Mouse (Mus musculus): ENCODE data around the gene Sptbn4. TPM values are rescaled to one million over a fixed set of nuclear protein-coding genes. Genes with fewer than 3 reads are reported as not detected.
A peak's percentile ranks its signal among the peaks of the same experiment; 100 is the strongest.

Sptbn4 gene
- polyA plus RNA-seq, 1 experiment = 0.48 TPM

DNA sequence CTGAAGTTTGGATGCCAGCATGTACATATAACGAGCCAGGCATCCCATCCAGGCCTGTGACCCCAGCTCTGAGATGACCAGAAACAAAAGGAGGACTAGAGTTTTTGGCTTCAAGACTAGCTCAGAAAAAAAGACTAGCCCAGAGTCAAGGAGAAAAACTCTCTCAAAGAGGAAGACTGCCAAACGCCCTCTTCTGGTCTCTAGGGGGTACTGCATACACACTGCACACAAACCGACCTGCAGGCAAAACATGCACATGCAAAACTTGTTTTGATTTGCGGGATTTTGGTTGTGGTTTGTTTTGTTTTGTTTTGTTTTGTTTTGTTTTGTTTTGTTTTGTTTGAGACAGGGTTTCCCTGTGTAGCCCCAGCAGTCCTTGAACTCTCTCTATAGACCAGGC lies 7.5 kb downstream of the Sptbn4 start:
- Histone ChIP-seq H3K27ac (ENCODE audit: insufficient read depth, low read depth, low read length) (no peak overlapping the region), H3K4me1 (ENCODE audit: control insufficient read depth, insufficient read depth, low read length) (no peaks in the 10 kb centered on the region), H3K4me3 (ENCODE audit: insufficient read depth, low read length) (no peak overlapping the region)
- TF ChIP-seq POLR2A (IDR thresholded peaks at IDR 0.05; ENCODE audit: borderline replicate concordance, low read depth, low read length) = no peak
- peak; percentile 25; the same call in 1 of the 2 replicates for TF ChIP-seq CTCF (IDR thresholded peaks at IDR 0.05; ENCODE audit: low read depth, low read length)

DNA sequence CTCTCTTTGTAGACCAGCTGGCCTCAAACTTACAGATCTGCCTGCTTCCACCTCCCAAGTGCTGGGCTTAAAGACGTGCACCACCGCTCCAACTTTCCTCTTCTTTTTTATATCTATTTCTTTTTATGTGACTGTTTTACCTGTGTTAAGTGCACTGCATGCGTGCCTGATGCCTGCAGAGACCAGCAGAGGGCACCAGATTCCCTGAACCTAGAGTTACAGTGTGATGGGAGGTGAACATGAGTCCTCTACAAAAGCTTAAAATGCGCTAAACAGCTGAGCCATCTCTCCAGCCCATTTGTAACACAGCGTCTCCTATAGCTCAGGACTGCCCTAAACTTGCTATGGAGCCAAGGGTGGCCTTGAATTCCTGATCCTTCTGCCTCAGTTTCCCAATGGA lies 9.9 kb downstream of the Sptbn4 start:
- TF ChIP-seq CTCF (IDR thresholded peaks at IDR 0.05; ENCODE audit: low read depth, low read length) (peak; percentile 42), POLR2A (IDR thresholded peaks at IDR 0.05; ENCODE audit: borderline replicate concordance, low read depth, low read length) (no peak)
- H3K4me1 ChIP-seq (ENCODE audit: control insufficient read depth, insufficient read depth, low read length) = no peaks in the 10 kb centered on the region
- no peak overlapping the region for H3K4me3 ChIP-seq (ENCODE audit: insufficient read depth, low read length)
- H3K27ac ChIP-seq (ENCODE audit: insufficient read depth, low read depth, low read length) = no peak overlapping the region

DNA sequence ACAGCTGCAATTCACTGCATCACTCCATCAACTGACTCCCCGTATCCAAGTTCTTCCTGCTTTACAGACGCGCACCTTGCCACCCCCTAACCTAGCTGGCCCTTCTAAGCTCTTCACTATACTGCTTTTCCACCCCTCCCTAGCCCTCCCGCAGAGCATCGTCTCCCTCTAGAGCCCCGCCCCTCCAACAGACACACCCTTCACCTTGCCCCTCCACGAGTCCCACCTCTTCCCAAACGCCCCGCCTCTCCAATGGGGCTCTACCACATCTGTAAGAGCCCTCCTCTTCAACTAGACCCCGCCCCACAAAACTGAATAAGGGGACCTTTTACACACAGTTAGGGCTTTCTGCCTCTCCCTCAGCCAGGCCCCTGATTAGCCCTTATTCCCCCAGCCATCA lies 13.7 kb downstream of the Sptbn4 start:
- H3K4me3 ChIP-seq (ENCODE audit: insufficient read depth, low read length) = no peak overlapping the region
- H3K27ac ChIP-seq (ENCODE audit: insufficient read depth, low read depth, low read length) = no peak overlapping the region
- no peaks in the 10 kb centered on the region for H3K4me1 ChIP-seq (ENCODE audit: control insufficient read depth, insufficient read depth, low read length)
- TF ChIP-seq CTCF (IDR thresholded peaks at IDR 0.05; ENCODE audit: low read depth, low read length) = no peak
- TF ChIP-seq POLR2A (IDR thresholded peaks at IDR 0.05; ENCODE audit: borderline replicate concordance, low read depth, low read length) = no peak

DNA sequence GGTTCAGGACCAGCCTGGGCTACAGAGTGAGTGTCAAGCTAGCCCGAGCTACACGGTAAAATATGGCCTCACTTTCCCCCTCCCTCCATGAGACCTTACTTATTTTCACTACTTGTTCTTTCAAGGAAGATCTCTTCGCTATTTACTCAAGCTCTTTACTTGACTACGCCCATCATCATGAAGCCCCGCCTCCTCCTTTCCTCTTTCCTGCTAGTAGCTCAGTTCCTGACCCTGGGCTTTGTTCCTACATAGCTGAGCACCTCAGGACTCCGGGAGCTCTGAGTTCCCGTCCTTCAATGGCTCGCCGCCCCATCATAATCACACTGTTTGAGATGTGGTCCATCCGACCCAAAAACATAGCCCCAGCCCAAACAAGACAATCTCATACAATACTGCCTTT lies 14.1 kb downstream of the Sptbn4 start:
- H3K4me1 ChIP-seq (ENCODE audit: control insufficient read depth, insufficient read depth, low read length) = no peaks in the 10 kb centered on the region
- H3K4me3 ChIP-seq (ENCODE audit: insufficient read depth, low read length) = no peak overlapping the region
- H3K27ac ChIP-seq (ENCODE audit: insufficient read depth, low read depth, low read length) = no peak overlapping the region
- TF ChIP-seq CTCF (IDR thresholded peaks at IDR 0.05; ENCODE audit: low read depth, low read length) (no peak), POLR2A (IDR thresholded peaks at IDR 0.05; ENCODE audit: borderline replicate concordance, low read depth, low read length) (no peak)

DNA sequence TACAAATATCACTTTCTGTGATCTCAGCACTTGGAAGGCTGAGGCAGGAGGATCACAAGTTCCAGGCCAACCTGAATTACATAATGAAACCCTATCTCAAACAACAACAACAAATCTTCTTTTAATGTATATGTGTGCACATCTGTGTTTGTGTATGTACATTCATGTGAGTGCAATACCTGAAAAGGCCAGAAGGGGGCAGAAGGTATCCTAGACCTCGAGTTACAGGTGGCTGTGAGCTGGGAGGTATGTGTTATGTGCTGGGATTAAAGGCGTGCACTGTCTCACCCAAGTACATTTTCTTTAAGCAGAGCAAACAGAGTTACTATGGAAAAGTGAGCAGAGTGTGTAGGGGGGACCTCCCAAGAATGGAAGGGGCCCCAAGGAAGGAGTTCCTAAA lies 18.4 kb downstream of the Sptbn4 start:
- TF ChIP-seq CTCF (IDR thresholded peaks at IDR 0.05; ENCODE audit: low read depth, low read length) = no peak
- no peak for TF ChIP-seq POLR2A (IDR thresholded peaks at IDR 0.05; ENCODE audit: borderline replicate concordance, low read depth, low read length)
- H3K4me3 ChIP-seq (ENCODE audit: insufficient read depth, low read length) = no peak overlapping the region

DNA sequence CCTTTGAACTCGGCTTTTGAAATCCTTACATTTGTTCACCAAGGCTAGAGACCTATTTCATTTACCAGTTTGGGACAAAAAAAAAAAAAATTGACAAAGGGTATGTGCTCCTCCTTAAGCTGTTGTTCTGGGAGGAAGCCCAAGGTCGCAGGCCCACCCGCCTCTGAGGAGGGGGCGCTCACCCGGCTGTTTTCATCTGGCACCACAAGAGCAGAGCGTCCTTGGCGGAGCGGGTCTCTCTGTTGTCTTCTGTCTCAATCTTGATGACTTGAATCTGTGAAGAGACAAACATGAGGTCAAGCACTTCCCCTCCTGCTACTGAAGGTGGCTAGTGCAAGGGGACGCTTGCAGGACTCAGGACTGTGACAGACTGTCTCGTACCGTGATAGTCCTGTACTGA lies 19.5 kb downstream of the Sptbn4 start:
- no peak overlapping the region for H3K4me3 ChIP-seq (ENCODE audit: insufficient read depth, low read length)
- TF ChIP-seq CTCF (IDR thresholded peaks at IDR 0.05; ENCODE audit: low read depth, low read length) (no peak), POLR2A (IDR thresholded peaks at IDR 0.05; ENCODE audit: borderline replicate concordance, low read depth, low read length) (no peak)
- no peaks in the 10 kb centered on the region for H3K4me1 ChIP-seq (ENCODE audit: control insufficient read depth, insufficient read depth, low read length)
- no peak overlapping the region for H3K27ac ChIP-seq (ENCODE audit: insufficient read depth, low read depth, low read length)

More for the DNA sequence above, 18.4 kb downstream of the Sptbn4 start:
- Histone ChIP-seq H3K4me1 (ENCODE audit: control insufficient read depth, insufficient read depth, low read length) (no peaks in the 10 kb centered on the region), H3K27ac (ENCODE audit: insufficient read depth, low read depth, low read length) (no peak overlapping the region)

DNA sequence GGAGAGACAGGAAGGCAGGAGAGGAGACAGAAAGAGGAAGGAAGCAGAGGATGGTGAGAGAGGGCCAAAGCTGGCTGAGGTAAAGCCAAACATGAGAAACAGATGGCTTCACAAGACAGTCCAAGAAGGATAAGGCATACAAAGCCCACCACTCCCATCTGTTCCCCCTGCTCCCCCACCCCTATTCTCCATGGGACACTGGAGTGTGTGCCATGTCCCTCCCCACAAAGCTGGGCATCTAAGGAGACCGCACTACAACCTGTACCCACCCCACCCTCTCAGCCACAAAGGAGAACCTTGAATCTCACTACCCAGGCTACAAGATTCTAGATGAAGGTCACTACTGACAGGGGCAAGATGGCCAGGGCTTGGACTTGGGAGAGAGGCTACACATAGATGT lies 20.1 kb downstream of the Sptbn4 start:
- Histone ChIP-seq H3K4me1 (ENCODE audit: control insufficient read depth, insufficient read depth, low read length) (no peaks in the 10 kb centered on the region), H3K4me3 (ENCODE audit: insufficient read depth, low read length) (no peak overlapping the region), H3K27ac (ENCODE audit: insufficient read depth, low read depth, low read length) (no peak overlapping the region)
- TF ChIP-seq POLR2A (IDR thresholded peaks at IDR 0.05; ENCODE audit: borderline replicate concordance, low read depth, low read length) = no peak
- TF ChIP-seq CTCF (IDR thresholded peaks at IDR 0.05; ENCODE audit: low read depth, low read length) = no peak

DNA sequence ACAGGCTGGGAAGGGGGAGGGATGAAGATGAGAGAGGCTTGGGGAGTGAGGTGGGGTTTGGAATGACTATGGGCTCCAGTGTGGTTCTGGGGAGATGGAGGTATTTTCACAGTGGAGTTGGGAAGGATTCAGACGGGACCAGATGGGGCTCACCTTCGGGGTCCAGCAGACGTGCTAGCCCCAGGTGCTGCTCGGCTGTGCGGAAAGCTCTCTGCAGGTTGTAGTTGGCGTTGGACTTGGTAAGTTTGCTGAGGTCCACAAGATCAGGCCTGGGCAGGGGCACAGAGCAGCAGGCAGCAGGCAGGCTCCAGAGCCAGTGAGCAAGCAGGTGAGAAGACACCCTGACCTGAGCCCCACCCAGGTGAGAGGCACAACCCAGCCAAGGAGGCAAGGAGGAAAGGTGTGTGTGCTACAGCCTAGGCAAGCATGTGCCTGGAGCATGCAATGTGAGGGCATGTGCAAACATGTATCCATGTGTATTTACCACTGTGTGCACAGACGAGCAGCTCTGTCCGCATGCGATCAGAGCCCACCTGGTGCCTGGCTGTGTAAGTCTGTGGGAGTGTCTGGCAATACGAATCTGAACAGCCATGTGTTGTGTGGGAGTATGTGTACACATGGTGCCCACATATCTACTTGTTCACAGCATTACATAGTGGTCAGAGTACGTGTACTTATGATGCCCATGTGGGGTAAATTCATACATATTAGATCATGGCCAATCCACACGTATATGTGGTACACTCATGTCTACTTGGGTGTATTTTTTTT lies 23.7 kb downstream of the Sptbn4 start:
- TF ChIP-seq POLR2A (IDR thresholded peaks at IDR 0.05; ENCODE audit: borderline replicate concordance, low read depth, low read length) (no peak), CTCF (IDR thresholded peaks at IDR 0.05; ENCODE audit: low read depth, low read length) (no peak)
- no peak overlapping the region for H3K4me3 ChIP-seq (ENCODE audit: insufficient read depth, low read length)

DNA sequence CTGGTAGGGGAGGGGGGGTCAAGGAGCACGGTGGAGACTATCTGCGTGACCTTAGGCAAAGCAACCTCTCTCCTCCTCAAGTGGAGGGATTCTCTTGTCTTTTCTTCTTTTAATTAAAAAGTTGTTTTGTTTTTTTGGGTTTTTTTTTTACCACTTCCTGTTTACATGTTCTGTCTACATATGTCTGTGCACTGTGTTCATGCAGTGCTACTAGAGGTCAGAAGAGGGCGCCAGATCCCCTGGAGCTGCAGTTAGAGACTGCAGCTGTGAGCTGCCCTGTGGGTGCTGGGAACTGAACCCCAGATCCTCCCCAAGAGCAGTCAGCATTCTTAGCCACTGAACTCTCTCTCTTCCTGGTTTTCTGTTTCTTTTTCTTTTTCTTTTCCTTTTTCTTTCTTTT lies 28.4 kb downstream of the Sptbn4 start:
- Histone ChIP-seq H3K27ac (ENCODE audit: insufficient read depth, low read depth, low read length) (no peak overlapping the region), H3K4me1 (ENCODE audit: control insufficient read depth, insufficient read depth, low read length) (no peaks in the 10 kb centered on the region), H3K4me3 (ENCODE audit: insufficient read depth, low read length) (no peak overlapping the region)
- TF ChIP-seq CTCF (IDR thresholded peaks at IDR 0.05; ENCODE audit: low read depth, low read length) = no peak
- no peak for TF ChIP-seq POLR2A (IDR thresholded peaks at IDR 0.05; ENCODE audit: borderline replicate concordance, low read depth, low read length)

More for the DNA sequence above, 23.7 kb downstream of the Sptbn4 start:
- no peak overlapping the region for H3K27ac ChIP-seq (ENCODE audit: insufficient read depth, low read depth, low read length)
- H3K4me1 ChIP-seq (ENCODE audit: control insufficient read depth, insufficient read depth, low read length) = no peaks in the 10 kb centered on the region

DNA sequence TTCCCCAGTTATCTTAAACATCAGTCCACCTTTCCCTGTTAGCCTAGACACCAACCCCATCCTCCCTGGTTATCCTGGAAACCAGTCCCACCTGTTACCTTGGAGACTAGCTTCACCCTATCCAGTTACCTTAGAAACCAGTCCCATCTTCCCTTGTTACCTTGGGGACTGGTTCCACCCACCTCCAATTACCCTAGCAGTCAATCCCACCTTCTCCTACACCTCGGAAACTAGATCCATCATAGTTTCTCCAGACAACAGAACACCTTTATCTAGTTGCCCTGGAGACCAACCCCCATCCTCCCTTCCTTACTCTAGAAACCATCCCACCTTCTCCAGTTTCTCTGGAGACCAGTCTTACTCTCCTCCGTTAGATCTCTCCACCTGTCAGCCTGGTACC lies 30.3 kb downstream of the Sptbn4 start:
- Histone ChIP-seq H3K4me1 (ENCODE audit: control insufficient read depth, insufficient read depth, low read length) (no peaks in the 10 kb centered on the region), H3K4me3 (ENCODE audit: insufficient read depth, low read length) (no peak overlapping the region), H3K27ac (ENCODE audit: insufficient read depth, low read depth, low read length) (no peak overlapping the region)
- no peak for TF ChIP-seq CTCF (IDR thresholded peaks at IDR 0.05; ENCODE audit: low read depth, low read length)
- no peak for TF ChIP-seq POLR2A (IDR thresholded peaks at IDR 0.05; ENCODE audit: borderline replicate concordance, low read depth, low read length)
